Mouse (Mus musculus) lung, embryonic 15.5 days (tissue): ENCODE measurements around the gene Adad2. TPM values are rescaled to one million over a fixed set of nuclear protein-coding genes. Genes with fewer than 3 reads are reported as not detected.

Experiments
- polyA plus RNA-seq: library from polyadenylated mRNA; unstranded; fragments of >200 nt; fragmentation: Nextera tagmentation; extraction: Ambion mirVana; gene quantifications from 2 replicates; pipeline ENCODE4 v1.2.1, GENCODE M21; 2015

Adad2 gene
- polyA plus RNA-seq, 1 experiment from 2014 or later: not detected

Other genes starting within 250 kb of the Adad2 start
- 14.8 and 15.8 TPM in 2 replicates for gene Mlycd, start 217.9 kb upstream of the Adad2 start, polyA plus RNA-seq
- gene Osgin1, start 178.6 kb upstream of the Adad2 start, polyA plus RNA-seq: 1.0 and 1.7 TPM in 2 replicates
- 1.4 and 1.6 TPM in 2 replicates for gene Necab2, start 166.0 kb upstream of the Adad2 start, polyA plus RNA-seq
- gene Slc38a8, start 111.0 kb upstream of the Adad2 start, polyA plus RNA-seq: not detected in 2 replicates
- gene Mbtps1, start 54.0 kb upstream of the Adad2 start, polyA plus RNA-seq: 119 and 125 TPM in 2 replicates
- gene Hsdl1, start 37.6 kb upstream of the Adad2 start, polyA plus RNA-seq: 26.3 and 31.6 TPM in 2 replicates
- 1.1 and 1.4 TPM in 2 replicates for gene Dnaaf1, start 37.5 kb upstream of the Adad2 start, polyA plus RNA-seq
- gene Taf1c, start 7.5 kb upstream of the Adad2 start, polyA plus RNA-seq: 10.0 and 10.6 TPM in 2 replicates
- 0.05 and 0.10 TPM in 2 replicates for gene Kcng4, start 22.9 kb downstream of the Adad2 start, polyA plus RNA-seq
- 6.3 and 6.6 TPM in 2 replicates for gene Wfdc1, start 53.6 kb downstream of the Adad2 start, polyA plus RNA-seq
- gene Atp2c2, start 87.3 kb downstream of the Adad2 start, polyA plus RNA-seq: 3.2 and 3.5 TPM in 2 replicates
- 12.3 and 14.8 TPM in 2 replicates for gene Tldc1, start 165.7 kb downstream of the Adad2 start, polyA plus RNA-seq
- 65.8 and 68.1 TPM in 2 replicates for gene Cotl1, start 227.8 kb downstream of the Adad2 start, polyA plus RNA-seq
- gene Klhl36, start 249.5 kb downstream of the Adad2 start, polyA plus RNA-seq: 13.7 and 14.7 TPM in 2 replicates